Mouse (Mus musculus) kidney, adult 2 months (tissue): ENCODE measurements at regions not wholly inside any gene's neighbourhood (a gene's known extent, or its start where the extent isn't known, plus 50 kb on each side); places are given as distances from the start of the nearest gene placed in this dataset.
A peak's percentile ranks its signal among the peaks of the same experiment; 100 is the strongest.

Source experiments
- CTCF ChIP-seq: fragments of 200-500 bp; conservative IDR thresholded peaks from 2 replicates; pipeline ENCODE4 v1.5.1; 2011; ENCODE audit warnings: low read depth, mild to moderate bottlenecking, control low read depth, low read length, moderate library complexity, mixed read lengths; ENCODE audit not compliant: insufficient read depth, insufficient read length
- POLR2A ChIP-seq: fragments of 200-500 bp; IDR thresholded peaks from one replicate; pipeline ENCODE4 v1.6.1; 2011; ENCODE audit warnings: low read depth, low read length, control low read depth

- TF ChIP-seq CTCF, result peak; percentile 36
- TF ChIP-seq POLR2A, result no peak
Observed at GRCm38 (mm10) chr14:105474991-105475553, 216.7 kb downstream of the Ndfip2 start.
